Comparison of ENCODE assay signal across 8 mouse cellular contexts in genomic region chr6:91285450-91285790, GRCm38 (mm10).
DNase-seq lines count a peak whose midpoint lies in the region; ATAC-seq and TF ChIP-seq lines count a peak whose summit lies in the region.

No protein-coding gene starts in this region.

- H3K4me1 ChIP-seq in hindbrain, postnatal 0 days (ENCODE audit: insufficient read depth, low read length), result peaks cover 9% of the 10 kb centered on the region; the same call in 1 of the 2 replicates

- H3K4me3 ChIP-seq in hindbrain, postnatal 0 days (ENCODE audit: low read length), result peak overlapping the region; percentile 25
- peak overlapping the region; percentile 30 for H3K4me3 ChIP-seq in left cerebral cortex, adult 2 months

- TF ChIP-seq CTCF in hindbrain, postnatal 0 days (IDR thresholded peaks at IDR 0.05; ENCODE audit: low read depth), result peak; percentile 98
- peak; percentile 90 for TF ChIP-seq CTCF in left cerebral cortex, adult 2 months (IDR thresholded peaks at IDR 0.05)

- no peaks in the 10 kb centered on the region for H3K27me3 ChIP-seq in hindbrain, postnatal 0 days (ENCODE audit: insufficient read depth, low read length)

- H3K4me2 ChIP-seq in hindbrain, postnatal 0 days (ENCODE audit: low read depth, low read length), result peak overlapping the region; percentile 64

- peak; percentile 81 for ATAC-seq in hindbrain, postnatal 0 days
- ATAC-seq in megakaryocyte, adult 5-6 weeks (ENCODE audit: poor library complexity, severe bottlenecking), result peak; percentile 67
- ATAC-seq in monocyte, adult 5-6 weeks (replicated peaks; ENCODE audit: insufficient number of reproducible peaks, low FRiP score, low TSS enrichment, poor library complexity, severe bottlenecking), result no peak

- no peaks in the 10 kb centered on the region for H3K36me3 ChIP-seq in hindbrain, postnatal 0 days (ENCODE audit: insufficient read depth, low read length)

- under 1% methylated on average over 28 of the region's 28 CpGs for WGBS in hindbrain, postnatal 0 days

- peak; percentile 68 to 74 for DNase-seq in adrenal gland, adult 18-20 months (ENCODE audit: low spot score in 2 of 2)
- DNase-seq in cerebellum, postnatal 4 days (ENCODE audit: low spot score in 2 of 2), result peak; percentile 80 to 93
- DNase-seq in gastrocnemius, postnatal 10 days, result peak; percentile 88
- peak; percentile 96 for DNase-seq in hindbrain, postnatal 0 days (ENCODE audit: low spot score)
- DNase-seq in left cerebral cortex, adult 2 months (ENCODE audit: extremely low spot score in 1 of 2, low spot score in 2 of 2), result peak; percentile 83
- DNase-seq in right cerebral cortex, postnatal 10 days (ENCODE audit: low spot score in 2 of 2), result peak; percentile 87 to 89

- H3K27ac ChIP-seq in hindbrain, postnatal 0 days, result peak overlapping the region; percentile 64; the same call in 1 of the 2 replicates
- no peak overlapping the region for H3K27ac ChIP-seq in left cerebral cortex, adult 2 months

- intact Hi-C loops in left cerebral cortex, adult 2 months (cut with DNase I), result loop anchor here (5.0 to 10.0 kb wide), 3 partner anchors 62 to 231 kb away; no protein-coding TSS in a partner anchor

- peak overlapping the region; percentile 45 for H3K9ac ChIP-seq in hindbrain, postnatal 0 days (replicated peaks; ENCODE audit: low read length)

- no peaks in the 10 kb centered on the region for H3K9me3 ChIP-seq in hindbrain, postnatal 0 days (ENCODE audit: low read length)
